Mouse (Mus musculus) heart, adult 2 months (tissue): ENCODE measurements around the gene Vti1a.

Experiments
- CTCF ChIP-seq: fragments of 200-600 bp; IDR thresholded peaks from 2 replicates; pipeline ENCODE4 v1.8.1; 2022; ENCODE audit warnings: antibody characterized with exemption, mild to moderate bottlenecking, moderate library complexity
- EP300 ChIP-seq: fragments of 200-500 bp; IDR thresholded peaks from 2 replicates; pipeline ENCODE4 v1.6.1; 2011; ENCODE audit warnings: low read depth, low read length, control low read depth; ENCODE audit not compliant: insufficient read depth
- POLR2A ChIP-seq: fragments of 200-500 bp; IDR thresholded peaks from 2 replicates; pipeline ENCODE4 v1.6.1; 2011; ENCODE audit warnings: mild to moderate bottlenecking, low read depth, low read length, control low read depth; ENCODE audit not compliant: insufficient read depth

DNA sequence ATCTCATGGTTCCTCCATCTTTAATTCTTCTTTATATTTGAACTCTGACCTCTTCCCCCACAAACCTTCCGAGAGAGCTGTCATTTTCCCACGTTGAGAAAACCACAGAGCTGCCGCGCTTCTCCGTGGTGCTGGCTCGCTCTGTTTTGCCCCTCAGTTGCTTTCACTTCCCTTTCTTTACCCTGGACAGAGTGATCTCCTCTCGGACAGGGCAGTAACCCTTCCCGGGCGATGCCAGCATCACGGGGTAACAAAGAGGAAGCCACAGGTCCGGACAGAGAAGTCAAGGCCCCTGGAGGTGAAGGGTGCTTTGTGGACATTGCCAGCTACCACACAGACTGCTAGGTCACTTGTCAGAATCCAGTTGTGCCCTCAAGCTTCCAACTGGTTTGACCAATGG lies 344.1 kb downstream of the Vti1a start:
- TF ChIP-seq POLR2A (no peak), CTCF (no peak), EP300 (no peak)
